Mouse (Mus musculus): ENCODE data around the gene Gpld1. TPM values are rescaled to one million over a fixed set of nuclear protein-coding genes. Genes with fewer than 3 reads are reported as not detected.

The Gpld1 gene
- polyA plus RNA-seq, 1 experiment from 2014 or later = 0.56 TPM

DNA sequence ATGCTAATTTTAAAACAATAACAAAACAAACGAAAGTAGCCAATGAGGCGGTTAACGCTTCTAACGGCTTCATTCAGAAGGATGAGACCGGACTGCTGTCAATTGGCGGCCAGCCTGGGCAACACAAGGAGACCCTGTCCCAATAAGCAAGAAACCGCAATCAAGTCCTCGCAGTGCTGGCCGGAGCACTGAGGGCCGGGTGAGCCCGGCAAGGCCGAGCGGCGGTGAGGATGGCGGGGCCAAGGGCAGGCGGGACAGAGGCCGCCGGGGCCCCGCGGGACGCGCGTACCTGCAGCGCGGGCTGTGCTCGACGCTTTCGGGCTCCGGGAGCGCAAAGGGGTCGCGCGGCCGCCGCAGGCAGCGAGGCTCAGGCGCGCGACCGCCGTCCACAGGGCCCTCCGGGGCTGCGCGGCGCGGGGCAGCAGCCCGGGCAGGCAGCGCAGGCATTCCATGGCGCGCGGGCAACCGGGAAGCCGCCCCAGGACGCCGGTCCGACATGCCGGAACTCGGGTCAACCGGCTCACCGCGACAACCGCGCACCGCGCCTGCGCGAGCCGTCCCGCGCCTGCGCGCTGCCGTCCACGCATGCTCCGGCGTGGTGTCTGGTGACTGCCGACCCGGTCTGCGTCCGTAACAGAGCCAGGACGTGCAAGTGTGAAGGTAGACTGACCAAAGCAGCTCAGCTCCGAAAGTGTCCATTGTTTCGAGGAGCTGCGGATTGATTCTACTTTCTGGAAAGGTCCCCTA is 77.0 kb downstream of the Gpld1 start, which contains the start of gene Mrs2:
TSS of gene Mrs2 (minus strand) at position 587 of the 747 bp plus-strand sequence.
- DNase-seq (ENCODE audit: low spot score) (peak; percentile 94), ATAC-seq (peak; percentile 98)
- Histone ChIP-seq H3K9ac (replicated peaks; ENCODE audit: low read depth) (peak within 1 kb of the TSS; percentile 79), H3K27me3 (replicated peaks; ENCODE audit: insufficient read depth, low read length) (no peaks in the 10 kb centered on the region), H3K4me3 (ENCODE audit: low read depth, low read length) (peak within 1 kb of the TSS; percentile 96), H3K27ac (ENCODE audit: low read length) (peak within 1 kb of the TSS; percentile 81), H3K4me1 (ENCODE audit: insufficient read depth, low read depth, low read length) (peaks cover 8% of the 10 kb centered on the region; the same call in 1 of the 2 replicates), H3K4me2 (replicated peaks; ENCODE audit: low read depth, low read length) (peak within 1 kb of the TSS; percentile 81), H3K36me3 (ENCODE audit: insufficient read depth, low read length) (no peaks in the 10 kb centered on the region), H3K9me3 (ENCODE audit: low read length) (no peaks in the 10 kb centered on the region)
- WGBS = under 1% methylated on average over 59 of the region's 84 CpGs
- TF ChIP-seq CTCF (IDR thresholded peaks at IDR 0.05) (no peak), EP300 (IDR thresholded peaks at IDR 0.05) (no peak)

DNA sequence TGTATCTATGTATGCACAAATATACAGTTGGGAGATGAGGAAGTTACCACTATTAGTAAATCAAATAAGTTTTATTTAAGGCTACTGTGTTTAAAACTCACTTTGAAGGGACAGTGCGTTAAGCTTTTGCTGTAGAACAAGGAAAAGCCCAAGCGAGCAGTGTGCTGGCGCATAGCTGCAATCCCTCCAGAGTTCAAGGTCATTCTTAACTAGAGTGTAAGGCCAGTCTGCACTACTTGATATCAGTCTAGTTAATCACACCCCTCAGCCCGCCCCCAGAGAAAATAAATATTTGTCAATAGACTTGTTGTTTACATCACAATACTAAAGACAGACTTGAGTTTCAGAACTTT is 77.6 kb downstream of the Gpld1 start:
- Histone ChIP-seq H3K9ac (replicated peaks; ENCODE audit: low read depth) (peak overlapping the region; percentile 79), H3K9me3 (ENCODE audit: low read length) (no peaks in the 10 kb centered on the region), H3K4me2 (replicated peaks; ENCODE audit: low read depth, low read length) (peak overlapping the region; percentile 81), H3K4me1 (ENCODE audit: insufficient read depth, low read depth, low read length) (peaks cover 8% of the 10 kb centered on the region; the same call in 1 of the 2 replicates), H3K27me3 (replicated peaks; ENCODE audit: insufficient read depth, low read length) (no peaks in the 10 kb centered on the region), H3K27ac (ENCODE audit: low read length) (peak overlapping the region; percentile 81), H3K4me3 (ENCODE audit: low read depth, low read length) (peak overlapping the region; percentile 96), H3K36me3 (ENCODE audit: insufficient read depth, low read length) (no peaks in the 10 kb centered on the region)
- ATAC-seq (peak; percentile 14; the same call in 1 of the 2 replicates), DNase-seq (ENCODE audit: low spot score) (no peak)
- no peak for TF ChIP-seq EP300 (IDR thresholded peaks at IDR 0.05)
- TF ChIP-seq CTCF (IDR thresholded peaks at IDR 0.05) = no peak
- 21% methylated on average over 4 of the region's 4 CpGs for WGBS

DNA sequence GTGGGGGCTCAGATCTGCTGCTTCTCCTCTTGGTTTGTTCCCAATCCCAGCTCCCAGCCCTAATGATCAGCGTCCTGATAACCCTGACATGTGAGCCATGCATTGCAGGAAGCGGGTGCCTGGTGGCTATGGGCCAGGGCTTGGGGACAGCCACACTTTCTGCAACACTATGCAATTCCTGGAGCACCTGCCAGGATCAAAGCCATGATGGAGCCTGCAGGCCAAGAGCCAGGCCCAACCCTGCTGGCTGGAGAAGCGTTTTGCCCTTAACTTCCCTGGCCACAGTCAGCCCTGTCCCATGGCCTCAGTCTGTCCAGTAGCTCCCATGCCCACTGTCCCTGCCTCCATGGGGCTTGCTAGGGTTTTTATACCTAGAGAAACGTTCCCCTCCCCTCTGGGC is 79.4 kb downstream of the Gpld1 start:
- Histone ChIP-seq H3K4me2 (replicated peaks; ENCODE audit: low read depth, low read length) (no peak overlapping the region), H3K9me3 (ENCODE audit: low read length) (no peaks in the 10 kb centered on the region), H3K27me3 (replicated peaks; ENCODE audit: insufficient read depth, low read length) (no peaks in the 10 kb centered on the region), H3K9ac (replicated peaks; ENCODE audit: low read depth) (no peak overlapping the region), H3K27ac (ENCODE audit: low read length) (no peak overlapping the region), H3K4me1 (ENCODE audit: insufficient read depth, low read depth, low read length) (peaks cover 8% of the 10 kb centered on the region; the same call in 1 of the 2 replicates), H3K4me3 (ENCODE audit: low read depth, low read length) (no peak overlapping the region), H3K36me3 (ENCODE audit: insufficient read depth, low read length) (no peaks in the 10 kb centered on the region)
- DNase-seq (ENCODE audit: low spot score) = no peak
- ATAC-seq = no peak
- no peak for TF ChIP-seq CTCF (IDR thresholded peaks at IDR 0.05)
- TF ChIP-seq EP300 (IDR thresholded peaks at IDR 0.05) = no peak
- 64% methylated on average over 4 of the region's 4 CpGs for WGBS

DNA sequence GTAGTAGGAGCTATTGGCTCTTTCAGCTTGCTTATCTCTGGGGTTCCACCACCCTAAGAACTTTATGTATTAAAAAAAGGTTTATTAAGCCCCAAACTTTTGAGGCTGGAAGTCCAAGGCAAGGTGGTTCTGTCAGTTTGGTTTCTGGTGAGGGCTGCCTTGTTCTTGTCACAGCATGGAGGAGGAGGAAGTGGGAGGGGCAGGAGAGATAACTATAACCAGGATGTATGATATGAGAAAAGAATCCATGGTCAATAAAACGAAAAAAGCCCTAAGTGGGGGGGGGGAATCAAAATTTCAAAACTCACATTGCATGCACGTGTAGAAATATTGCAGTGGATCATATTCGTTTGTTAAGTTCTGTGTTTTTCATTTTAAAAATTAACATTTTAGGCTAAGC is 80.2 kb downstream of the Gpld1 start:
- peaks cover 8% of the 10 kb centered on the region; the same call in 1 of the 2 replicates for H3K4me1 ChIP-seq (ENCODE audit: insufficient read depth, low read depth, low read length)
- DNase-seq (ENCODE audit: low spot score) = no peak
- no peak overlapping the region for H3K4me2 ChIP-seq (replicated peaks; ENCODE audit: low read depth, low read length)
- ATAC-seq = no peak
- TF ChIP-seq CTCF (IDR thresholded peaks at IDR 0.05) = no peak
- no peak for TF ChIP-seq EP300 (IDR thresholded peaks at IDR 0.05)
- H3K27me3 ChIP-seq (replicated peaks; ENCODE audit: insufficient read depth, low read length) = no peaks in the 10 kb centered on the region
- 75% methylated on average over 3 of the region's 3 CpGs for WGBS
- H3K36me3 ChIP-seq (ENCODE audit: insufficient read depth, low read length) = no peaks in the 10 kb centered on the region
- no peak overlapping the region for H3K4me3 ChIP-seq (ENCODE audit: low read depth, low read length)
- no peak overlapping the region for H3K9ac ChIP-seq (replicated peaks; ENCODE audit: low read depth)
- no peaks in the 10 kb centered on the region for H3K9me3 ChIP-seq (ENCODE audit: low read length)
- no peak overlapping the region for H3K27ac ChIP-seq (ENCODE audit: low read length)

DNA sequence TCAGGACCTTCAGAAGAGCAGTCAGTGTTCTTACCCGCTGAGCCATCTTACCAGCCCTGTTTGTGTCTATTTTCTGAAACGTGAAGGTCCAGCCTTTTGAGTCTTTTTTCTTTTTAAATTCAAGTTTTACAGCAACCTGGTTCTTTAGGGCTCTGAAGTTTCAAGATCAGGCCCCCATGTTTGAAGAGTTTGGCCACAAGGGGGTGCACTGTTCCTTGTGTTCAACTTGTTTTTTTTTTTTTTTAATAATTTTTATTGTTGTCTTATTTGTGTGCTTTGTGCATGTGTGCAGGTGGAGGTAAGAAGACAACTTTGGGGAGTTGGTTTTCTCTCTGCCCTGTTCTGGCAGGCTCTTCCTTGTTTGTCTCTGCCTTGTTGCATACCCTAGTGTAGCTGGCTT is 81.7 kb downstream of the Gpld1 start:
- Histone ChIP-seq H3K27me3 (replicated peaks; ENCODE audit: insufficient read depth, low read length) (no peaks in the 10 kb centered on the region), H3K4me3 (ENCODE audit: low read depth, low read length) (no peak overlapping the region), H3K9me3 (ENCODE audit: low read length) (no peaks in the 10 kb centered on the region), H3K27ac (ENCODE audit: low read length) (no peak overlapping the region), H3K4me2 (replicated peaks; ENCODE audit: low read depth, low read length) (no peak overlapping the region), H3K9ac (replicated peaks; ENCODE audit: low read depth) (no peak overlapping the region), H3K4me1 (ENCODE audit: insufficient read depth, low read depth, low read length) (no peaks in the 10 kb centered on the region), H3K36me3 (ENCODE audit: insufficient read depth, low read length) (no peaks in the 10 kb centered on the region)
- no peak for ATAC-seq
- peak; percentile 41 for DNase-seq (ENCODE audit: low spot score)
- 29% methylated on average over 2 of the region's 2 CpGs for WGBS
- TF ChIP-seq EP300 (IDR thresholded peaks at IDR 0.05) = no peak
- peak; percentile 55 for TF ChIP-seq CTCF (IDR thresholded peaks at IDR 0.05)

DNA sequence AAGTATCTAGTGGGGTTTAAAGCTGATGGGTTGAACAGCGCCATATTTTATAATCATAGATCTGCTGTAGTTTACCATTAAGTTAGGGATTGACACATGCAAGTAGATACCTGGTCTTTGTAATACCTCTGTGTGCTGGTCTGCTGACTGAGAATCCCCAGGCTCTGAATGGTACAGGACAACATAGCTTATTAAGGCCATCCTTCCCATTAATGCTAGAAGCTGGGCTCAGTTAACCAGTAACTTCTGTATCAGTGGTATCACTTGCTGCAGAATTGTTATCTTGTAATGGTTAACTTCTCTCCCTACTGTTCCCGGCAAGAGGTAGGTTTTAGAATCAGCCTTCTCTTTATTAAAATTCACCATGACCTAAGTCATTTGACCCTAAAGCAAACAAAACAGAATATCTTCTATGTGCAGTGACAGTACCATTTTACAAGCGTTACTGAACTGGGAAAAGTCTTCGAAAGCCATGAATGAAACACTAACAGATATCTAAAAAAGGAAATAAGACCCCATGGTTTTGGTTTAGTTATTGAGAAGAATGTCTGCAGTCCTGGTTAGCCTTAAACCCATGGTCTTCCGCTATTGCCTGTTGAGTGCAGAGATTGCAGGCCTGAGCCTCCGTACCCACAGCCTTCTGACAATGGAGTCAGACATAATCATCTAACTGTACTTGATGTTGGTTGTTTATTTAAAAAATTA is 83.6 kb downstream of the Gpld1 start:
- no peak for DNase-seq (ENCODE audit: low spot score)
- TF ChIP-seq CTCF (IDR thresholded peaks at IDR 0.05) (no peak), EP300 (IDR thresholded peaks at IDR 0.05) (no peak)

More for the DNA sequence above, 83.6 kb downstream of the Gpld1 start:
- Histone ChIP-seq H3K9me3 (ENCODE audit: low read length) (no peaks in the 10 kb centered on the region), H3K27me3 (replicated peaks; ENCODE audit: insufficient read depth, low read length) (no peaks in the 10 kb centered on the region), H3K4me3 (ENCODE audit: low read depth, low read length) (no peak overlapping the region), H3K4me2 (replicated peaks; ENCODE audit: low read depth, low read length) (no peak overlapping the region), H3K27ac (ENCODE audit: low read length) (no peak overlapping the region), H3K4me1 (ENCODE audit: insufficient read depth, low read depth, low read length) (no peaks in the 10 kb centered on the region), H3K36me3 (ENCODE audit: insufficient read depth, low read length) (no peaks in the 10 kb centered on the region), H3K9ac (replicated peaks; ENCODE audit: low read depth) (no peak overlapping the region)
- no peak for ATAC-seq
- WGBS = 82% methylated on average over 6 of the region's 6 CpGs

Measured in lung, postnatal 0 days (tissue).